Mouse (Mus musculus) induced T-regulatory cell, adult 2 months (primary cell): ENCODE measurements around the gene Rhebl1.

Experiments
- DNase-seq: peaks from one replicate; pipeline ENCODE4 v3.0.0-alpha.2; 2012; ENCODE audit warnings: low read depth

Rhebl1 gene

DNA sequence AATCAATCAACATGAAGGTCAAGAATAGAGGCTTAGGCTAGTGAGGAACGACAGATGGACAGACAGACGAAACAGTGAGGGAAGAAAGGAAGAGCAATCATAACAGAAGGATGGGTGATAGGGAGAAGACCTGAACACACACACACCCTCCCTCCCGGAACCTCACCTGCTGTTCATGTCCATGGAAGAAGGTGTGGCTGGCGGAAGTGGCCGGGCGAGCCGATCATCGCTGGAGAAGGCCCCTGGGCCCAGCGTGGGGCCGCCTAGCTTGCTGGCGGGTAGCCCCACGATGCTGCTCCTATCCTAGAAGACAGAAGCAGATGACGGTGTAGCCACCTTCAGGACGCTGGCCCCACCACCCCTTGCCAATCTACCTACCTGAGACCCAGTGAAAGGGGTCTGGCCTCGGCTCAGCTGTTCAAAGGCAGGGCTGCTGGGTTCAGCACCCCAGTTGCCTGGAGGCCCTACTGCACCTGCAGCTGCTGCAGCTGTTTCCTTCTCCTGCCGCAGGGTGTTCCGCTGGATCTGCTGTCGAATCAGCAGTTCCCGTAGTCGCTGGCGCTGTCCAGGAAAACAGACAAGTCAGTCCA, 43.0 kb downstream of the Rhebl1 start:
- no peak for DNase-seq

DNA sequence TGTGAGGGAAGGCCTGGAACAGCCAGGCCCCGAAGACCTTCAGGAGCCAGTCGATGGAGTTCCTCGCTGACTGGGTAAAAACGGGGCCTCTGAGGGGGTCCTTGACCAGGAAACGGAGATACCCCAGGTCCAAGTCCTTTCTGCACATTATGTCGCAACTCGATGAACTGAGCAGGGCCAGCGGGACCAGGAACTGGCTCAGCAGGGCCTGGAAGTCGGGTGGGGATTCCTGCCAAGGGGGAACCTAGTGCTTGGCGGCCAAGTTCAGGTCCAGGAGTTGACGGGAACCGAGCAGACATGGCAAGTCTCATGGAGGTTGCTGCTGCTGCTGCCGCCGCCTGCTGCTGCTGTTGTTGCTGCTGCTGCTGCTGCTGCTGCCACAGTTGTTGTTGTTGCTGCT, 43.7 kb downstream of the Rhebl1 start:
- no peak for DNase-seq

DNA sequence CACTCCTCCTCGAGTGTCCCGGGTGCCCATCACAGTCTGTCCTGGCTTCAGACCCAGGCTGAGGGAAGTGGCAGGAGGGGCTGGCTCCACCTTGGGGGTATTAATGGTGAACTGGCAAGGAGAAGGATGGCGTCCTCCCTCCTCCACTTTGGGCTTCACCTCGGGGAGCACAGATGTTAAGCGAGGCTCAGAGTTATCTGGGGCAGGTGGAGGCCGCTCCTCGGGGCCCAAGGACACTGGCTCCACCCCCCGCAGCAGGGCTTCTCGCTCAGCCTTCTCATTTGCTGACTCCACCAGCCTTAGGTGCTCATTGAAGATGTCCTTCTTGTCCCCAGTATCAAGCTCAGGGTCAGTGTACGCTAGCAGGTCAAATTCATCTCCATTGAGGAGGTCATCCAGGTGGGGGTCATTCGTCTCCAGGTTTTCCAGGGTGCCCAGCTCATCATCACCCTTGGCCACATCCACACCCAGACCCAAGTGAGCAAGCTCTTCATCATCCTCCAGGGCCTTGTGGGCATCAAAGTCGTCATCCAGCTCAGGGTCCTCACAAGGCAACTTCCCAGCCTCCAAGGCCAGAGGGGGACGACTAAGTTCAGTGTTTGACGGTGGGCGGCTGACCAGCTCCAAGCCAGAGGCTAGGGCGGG, 44.3 kb downstream of the Rhebl1 start:
- DNase-seq, result no peak

DNA sequence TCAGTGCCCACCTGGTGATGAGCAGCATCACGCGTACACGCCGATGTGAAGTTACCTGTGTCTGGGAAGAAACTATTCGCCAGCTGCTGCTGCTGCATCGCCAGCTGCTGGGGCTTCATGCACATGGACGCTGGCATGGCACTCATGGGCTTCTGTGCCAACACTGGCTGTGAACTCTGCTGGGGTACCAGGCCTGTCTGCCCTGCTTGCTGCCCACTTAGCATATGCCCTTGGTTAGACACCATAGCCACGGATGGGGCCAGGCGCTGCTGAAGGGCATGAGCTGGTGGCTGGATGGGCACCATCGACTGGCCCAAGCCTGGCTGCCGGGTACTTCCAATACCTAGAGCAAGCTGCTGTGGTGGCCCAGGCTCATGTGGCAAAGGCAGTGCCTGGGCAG, 45.2 kb downstream of the Rhebl1 start:
- DNase-seq, result no peak

DNA sequence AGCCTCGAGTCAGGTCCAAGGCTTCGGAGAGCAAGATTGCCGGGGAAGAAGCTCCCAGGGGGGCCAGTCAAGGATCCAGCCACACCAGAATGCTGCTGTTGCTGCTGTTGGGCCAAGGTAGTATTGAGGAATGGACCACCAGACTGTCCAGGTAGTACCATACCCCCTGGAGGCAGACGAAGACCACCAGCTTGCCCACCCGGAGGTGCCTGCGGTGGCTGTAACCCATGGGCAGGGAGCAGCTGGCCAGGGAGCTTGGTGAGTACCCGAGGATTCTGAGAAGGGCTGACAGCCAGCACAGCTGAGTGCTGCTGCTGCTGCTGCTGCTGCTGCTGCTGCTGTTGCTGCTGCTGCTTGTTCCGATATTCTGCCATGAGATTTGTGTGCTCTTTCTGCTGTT, 48.2 kb downstream of the Rhebl1 start:
- DNase-seq, result no peak

DNA sequence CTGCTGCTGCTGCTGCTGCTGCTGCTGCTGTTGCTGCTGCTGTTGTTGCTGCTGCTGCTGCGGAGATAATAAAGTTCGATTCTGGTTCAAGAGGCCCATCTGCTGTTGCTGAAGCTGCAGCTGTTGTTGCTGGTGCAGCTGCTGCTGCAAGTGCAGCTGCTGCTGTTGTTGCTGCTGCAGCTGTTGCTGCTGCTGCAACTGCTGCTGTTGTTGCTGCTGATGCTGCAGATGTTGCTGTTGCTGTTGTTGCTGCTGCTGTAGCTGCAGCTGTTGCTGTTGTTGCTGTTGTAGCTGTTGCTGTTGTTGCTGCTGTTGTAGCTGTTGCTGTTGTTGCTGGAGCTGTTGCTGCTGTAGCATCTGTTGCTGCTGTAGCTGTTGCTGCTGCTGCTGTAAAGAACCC, 49.2 kb downstream of the Rhebl1 start:
- no peak for DNase-seq

DNA sequence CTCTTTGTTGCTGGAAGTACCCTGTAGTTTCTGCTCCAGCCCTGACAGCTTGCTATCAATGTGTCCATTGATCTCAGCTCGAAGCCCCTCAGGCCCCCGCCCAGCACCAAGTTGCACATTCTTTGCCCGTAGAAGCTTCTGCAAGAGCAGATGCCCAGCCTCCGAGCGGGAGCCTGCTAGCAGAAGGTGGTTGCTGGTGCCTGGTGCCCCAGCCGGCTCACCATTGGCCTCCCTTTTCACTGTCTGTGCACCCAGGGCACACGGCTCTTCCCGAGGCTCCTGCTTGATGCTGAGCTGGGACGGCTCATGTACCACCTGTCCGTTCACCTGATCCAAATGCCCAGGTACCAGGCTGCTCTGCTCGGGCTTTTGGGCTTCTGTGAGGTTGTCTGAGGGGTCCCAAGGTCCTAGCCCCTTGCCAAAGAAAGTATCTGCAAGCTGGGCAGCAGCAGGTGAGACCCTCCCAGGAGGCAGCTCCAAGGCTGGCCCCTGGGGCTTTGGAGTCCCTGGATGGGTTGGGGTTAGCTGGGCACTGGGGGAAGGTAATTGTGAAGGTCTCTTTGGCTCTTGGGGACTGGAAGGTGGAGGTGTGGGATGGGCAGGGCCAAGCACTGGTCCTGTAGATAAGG, 50.6 kb downstream of the Rhebl1 start:
- no peak for DNase-seq

DNA sequence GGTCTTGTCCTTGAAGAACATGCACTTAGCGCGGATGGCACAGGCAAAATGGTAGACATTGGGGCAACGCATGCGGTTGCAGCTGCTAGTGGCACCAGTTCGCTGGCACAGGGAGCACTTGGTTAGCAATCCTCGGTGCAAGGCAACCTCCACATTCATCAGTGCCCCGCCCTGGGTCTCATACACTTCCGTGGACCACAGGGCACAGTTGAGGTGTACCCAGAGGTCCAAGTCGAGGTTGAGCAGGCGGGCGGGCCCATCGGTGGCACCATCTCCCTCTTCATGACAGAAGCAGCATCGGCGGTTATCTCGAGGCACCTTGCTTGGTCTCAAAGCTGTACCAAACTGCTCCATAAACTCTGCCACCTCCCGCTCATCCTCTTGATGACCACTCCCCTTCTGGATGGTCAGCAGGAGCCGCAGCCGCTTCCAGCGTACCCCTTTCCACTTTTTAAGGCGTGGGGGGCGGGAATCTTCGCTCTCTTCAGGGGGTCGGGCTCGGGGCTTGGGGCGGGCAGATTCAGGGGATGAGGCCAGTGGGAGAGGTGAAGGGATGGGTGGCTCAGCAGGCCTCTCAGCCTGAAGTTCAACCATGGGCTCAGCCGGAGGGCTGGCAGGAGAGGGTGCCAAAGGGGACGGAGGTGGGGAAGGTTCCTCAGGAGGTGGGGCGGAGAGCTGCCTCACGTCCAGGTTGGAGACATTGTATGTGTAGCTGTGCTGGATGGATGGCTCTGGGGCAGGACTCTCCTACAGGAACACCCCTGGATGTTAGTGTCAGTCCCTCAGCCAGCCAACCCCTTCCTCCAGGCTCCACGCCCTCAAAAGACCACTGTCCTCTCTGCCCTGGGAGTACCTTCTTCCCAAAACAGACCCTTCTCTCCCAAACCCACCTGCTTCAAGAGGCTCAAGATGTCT, 54.4 kb downstream of the Rhebl1 start:
- no peak for DNase-seq

DNA sequence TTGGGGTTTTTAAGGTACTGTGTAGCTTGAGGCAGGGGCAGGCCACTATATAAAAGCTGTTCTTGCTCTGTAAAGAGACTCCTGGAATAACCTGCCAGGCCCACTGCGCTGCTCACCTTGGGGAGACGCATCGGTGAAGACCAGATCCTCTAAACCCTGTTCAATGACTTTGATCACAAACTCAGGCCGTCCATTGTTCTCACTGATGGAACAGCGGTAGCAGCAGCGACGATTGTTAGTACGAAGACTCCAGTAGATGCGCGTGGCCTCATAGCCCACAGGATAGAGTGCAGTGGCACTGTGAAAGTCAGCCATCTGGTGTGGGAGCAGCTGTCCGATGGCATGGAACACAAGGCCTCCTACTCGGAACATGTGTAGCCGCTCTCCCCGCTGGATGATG, 55.2 kb downstream of the Rhebl1 start:
- DNase-seq, result no peak

DNA sequence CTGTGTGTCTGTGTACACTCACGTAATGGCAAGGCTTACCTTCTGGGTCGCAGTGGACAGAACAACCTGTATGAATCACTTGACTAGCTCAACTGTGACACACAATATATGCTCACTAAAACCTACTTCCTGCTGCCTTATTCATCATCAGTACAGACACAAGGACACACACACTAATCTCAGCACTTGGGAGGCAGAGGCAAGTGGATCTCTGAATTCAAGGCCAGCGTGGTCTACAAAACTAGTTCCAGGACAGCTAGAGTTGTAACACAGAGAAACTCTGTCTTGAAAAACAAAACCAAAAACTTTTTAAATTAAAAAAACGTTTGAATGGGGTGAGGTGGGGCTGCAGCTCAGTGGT, 56.6 kb downstream of the Rhebl1 start:
- DNase-seq, result no peak

DNA sequence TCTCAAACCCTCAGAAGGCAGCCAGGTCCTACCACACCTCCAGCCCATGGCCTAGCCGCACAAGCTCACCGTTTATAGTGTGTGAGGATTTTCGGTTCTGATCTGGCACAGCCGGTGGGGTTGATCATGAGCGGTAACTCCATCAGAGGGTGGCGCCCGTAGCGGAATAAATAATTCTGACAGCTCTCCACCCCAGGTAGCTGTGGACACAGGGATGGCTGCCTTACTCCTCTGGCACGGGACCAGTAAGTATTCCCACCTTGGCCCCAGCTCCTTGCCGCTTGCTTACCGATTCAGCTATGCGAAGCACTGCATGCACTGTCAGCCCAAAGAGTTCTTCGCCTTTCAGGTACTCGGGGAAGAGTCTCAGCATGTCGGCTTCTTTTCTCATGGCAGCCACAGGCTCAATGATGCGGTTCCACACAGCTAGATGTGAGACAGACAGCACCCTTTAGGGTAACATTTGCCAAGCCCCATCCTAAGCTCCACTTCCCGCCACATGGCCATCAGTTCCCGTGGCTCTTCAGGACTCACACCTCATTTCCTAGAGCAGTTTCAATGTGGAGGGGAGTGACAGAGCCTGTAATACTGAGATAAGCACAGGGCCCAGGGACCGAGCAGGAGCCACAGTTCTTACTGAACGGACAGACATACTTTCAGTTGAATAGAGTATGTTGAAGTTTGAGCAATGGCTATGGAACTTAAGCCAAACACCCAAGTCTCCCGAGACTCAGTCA, 57.2 kb downstream of the Rhebl1 start:
- DNase-seq, result no peak

DNA sequence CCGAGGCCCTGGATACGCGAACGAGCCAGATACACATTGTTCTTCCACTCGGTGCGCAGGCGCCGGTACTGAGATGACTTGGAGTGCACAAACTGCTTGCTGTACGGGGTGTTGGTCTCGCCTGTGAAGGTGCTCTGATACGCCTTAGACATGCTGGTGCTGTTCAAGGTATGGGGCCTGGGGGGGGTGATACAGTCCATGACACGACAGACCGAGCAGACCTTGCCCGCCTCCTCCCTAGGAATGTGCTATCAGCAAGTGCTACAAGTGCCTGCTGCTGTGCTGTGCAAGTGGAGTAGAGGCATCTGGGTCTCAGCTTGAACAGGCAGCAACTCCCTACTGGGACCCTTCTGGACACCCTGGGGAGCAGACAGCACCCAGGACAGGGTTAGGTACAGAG, 59.0 kb downstream of the Rhebl1 start:
- DNase-seq, result no peak

DNA sequence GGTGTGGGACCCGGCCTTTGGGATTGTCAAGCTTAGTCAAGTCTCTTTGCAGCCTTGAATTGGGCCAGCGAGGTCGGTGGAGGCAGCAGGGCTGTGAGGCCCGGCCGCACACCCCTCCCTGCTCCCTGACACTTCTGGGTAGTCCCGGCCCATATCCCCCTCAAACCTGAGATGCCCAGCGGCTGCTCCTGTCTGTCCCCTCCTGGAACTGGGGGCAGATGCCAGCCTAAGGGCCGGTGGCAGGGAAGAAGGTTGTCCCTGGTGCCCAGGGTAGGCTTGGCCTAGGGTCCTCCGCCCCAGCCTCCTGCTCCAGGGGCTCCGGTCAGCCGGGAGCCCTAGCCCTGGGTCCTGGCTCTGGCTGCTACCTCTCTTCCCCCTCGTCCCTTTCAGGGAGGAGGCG, 60.3 kb downstream of the Rhebl1 start:
- DNase-seq, result no peak

DNA sequence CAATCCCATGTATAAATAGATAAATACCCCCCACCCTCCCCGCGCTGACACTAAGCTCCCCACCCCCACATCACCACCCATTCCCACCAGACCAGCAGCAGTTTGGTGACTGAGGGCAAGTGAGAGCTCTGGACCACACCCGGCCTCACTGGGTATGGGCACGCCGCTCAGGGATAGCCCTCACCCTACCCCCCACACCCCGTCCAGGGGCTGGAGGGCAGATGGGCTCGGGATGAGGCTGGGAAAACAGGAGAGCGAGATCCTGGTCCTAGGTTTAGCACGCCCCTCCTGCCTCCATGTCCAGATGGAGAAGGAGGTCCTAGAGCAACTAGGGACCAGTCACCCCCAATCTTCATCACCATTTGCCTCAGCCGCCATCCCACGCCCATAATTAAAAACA, 61.1 kb downstream of the Rhebl1 start:
- DNase-seq, result no peak

DNA sequence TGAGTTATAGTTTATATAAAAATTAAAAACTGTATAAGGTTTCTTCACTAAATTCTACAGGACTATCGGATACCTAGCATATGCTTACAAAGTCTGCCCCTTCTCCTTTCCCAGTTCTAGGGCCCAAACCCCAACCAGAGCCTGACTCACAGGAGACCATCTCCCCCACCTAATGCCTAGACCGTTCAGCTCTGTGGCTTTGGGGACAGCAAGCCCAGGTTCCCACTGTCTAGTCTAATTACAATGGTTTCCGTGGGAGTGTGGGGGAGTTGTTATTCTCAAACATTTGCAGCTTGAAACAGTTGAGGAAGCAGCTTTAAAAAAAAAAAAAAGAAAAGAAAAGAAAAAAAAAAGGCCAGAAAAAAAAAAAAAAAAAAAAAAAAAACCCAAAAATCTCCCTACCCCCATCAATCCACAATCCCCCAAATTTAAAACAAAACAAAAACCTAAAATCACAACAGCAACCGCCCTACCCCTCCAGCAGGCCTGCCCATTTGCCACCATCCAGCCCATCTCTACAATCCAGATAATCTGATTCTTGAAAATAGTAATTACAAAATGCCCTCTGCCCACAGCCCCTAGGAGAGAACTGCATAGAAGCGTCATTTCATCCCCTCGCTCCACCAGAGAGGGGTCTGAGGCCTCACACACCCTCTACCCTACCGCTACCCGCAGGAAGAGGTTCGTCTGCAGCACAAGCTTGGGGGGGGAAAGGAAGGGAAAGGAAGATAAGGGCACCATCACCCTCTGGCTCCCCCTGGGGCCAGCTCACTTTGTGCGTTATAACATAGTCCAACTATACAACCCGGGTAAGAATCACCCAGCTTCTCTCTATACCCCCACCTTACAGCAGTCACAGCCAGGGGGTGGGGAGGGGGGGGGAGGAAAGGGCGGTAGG, 61.9 kb downstream of the Rhebl1 start:
- peak; percentile 84 for DNase-seq

DNA sequence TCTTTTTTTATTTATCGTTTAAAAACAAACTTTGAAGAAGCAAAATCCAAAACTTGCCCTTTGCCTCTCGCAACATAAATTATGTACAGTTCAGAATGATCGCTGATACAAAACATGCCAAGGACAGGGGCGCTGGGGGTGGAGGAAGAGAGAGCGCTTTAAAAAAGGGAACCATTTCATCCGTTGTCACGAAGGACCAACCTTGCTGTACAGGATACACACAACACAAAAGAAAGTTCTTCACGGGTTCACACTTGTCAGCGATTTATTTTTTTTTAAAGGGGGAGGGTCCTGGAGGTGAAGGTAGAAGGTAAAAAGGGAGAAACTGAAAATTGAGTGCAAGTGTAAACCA, 62.7 kb downstream of the Rhebl1 start:
- no peak for DNase-seq

DNA sequence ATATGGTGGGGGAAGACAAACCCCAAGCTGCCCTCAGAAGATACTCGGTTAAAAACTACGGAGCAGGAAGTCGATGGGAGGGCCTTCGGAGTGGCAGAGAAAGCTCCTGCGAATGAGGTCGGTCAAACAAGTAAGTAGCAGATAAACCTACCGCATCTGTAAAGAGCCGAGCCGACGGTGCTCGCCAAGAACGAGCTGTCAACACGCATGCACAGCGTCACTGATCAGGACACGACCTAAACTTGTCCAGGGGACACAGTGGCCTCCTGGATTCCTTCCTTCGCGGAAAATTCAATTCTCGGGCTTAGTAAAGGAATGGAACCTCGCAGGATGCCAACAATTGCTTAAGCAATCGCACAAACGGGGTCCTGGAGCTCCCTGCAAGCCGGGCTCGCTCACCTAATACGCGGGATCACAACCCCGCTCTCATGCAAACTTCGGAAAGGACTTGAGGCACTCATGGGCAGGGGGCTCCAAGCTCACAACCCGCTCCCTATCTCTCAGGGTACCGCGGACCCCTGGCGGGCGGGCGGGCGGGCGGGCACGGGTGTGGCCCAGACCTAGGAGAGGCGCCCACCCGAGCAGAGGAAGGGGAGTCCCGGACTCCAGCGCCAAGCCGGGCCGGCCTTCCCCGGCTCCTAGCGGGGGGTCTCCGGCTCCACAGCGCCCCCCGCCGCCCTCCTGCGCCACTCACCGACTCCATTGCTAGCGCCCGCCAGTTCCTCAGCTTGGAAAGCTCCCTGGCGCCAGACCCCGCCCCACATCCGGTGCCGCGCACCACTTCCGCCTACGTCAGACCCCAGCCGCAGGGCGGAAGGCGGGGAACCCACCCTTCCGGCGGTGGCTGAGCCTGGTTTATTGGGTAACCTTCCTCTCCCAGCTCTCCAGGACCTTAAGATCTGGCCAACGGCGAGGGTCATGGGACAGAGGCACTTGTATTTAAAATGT, 63.3 kb downstream of the Rhebl1 start, which contains the start of gene Prkag1:
Gene Prkag1, minus strand, starts transcription at position 786 of the 948 bp plus-strand sequence.
- peak; percentile 97 for DNase-seq
